Mouse (Mus musculus): ENCODE results near the gene Cyp4v3.
"Not testable (repeated sequence)": the region's sequence is repeated elsewhere in the genome, so short reads cannot be mapped to it uniquely, and the experiment has no call there.

DNA sequence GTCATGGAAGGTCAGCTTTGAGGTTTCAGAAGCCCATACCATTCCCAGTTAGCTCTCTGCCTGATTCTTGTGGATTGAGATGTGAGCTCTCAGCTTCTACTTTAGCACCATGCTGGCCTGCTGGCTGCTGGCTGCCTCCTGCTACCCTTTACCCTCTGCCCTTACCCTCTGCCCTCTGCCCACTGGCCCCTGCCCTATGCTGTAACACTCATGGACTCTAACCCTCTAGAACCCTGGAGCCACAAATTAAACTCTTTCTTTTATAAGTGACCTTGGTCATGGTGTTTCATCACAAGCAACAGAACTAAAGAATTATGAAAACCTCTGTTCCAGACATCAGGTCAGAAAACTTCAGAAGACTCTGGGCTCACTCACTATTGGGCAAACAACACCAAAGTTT lies 5.9 kb downstream of the Cyp4v3 start:
- not testable (repeated sequence) for TF ChIP-seq TCF12 (IDR thresholded peaks at IDR 0.05; ENCODE audit: low read depth, low read length); USF2 (conservative IDR thresholded peaks at IDR 0.05; ENCODE audit: low read depth, low read length); UBTF (IDR thresholded peaks at IDR 0.05; ENCODE audit: low read depth, low read length); MAFK (IDR thresholded peaks at IDR 0.05; ENCODE audit: insufficient replicate concordance, low read length); EP300 (IDR thresholded peaks at IDR 0.05; ENCODE audit: low read length); NRF1 (IDR thresholded peaks at IDR 0.05; ENCODE audit: low read depth, low read length); CTCF (conservative IDR thresholded peaks at IDR 0.05 in 1 of 2, IDR thresholded peaks at IDR 0.05 in 1 of 2; ENCODE audit: low read depth in 2 of 2, low read length in 2 of 2); POLR2A (IDR thresholded peaks at IDR 0.05; ENCODE audit: low read depth, low read length); KAT2A (IDR thresholded peaks at IDR 0.05; ENCODE audit: insufficient replicate concordance, low read length); BHLHE40 (IDR thresholded peaks at IDR 0.05; ENCODE audit: low read depth, low read length); MAZ (IDR thresholded peaks at IDR 0.05; ENCODE audit: low read depth, low read length); MYC (IDR thresholded peaks at IDR 0.05; ENCODE audit: low read depth, low read length); ZC3H11A (IDR thresholded peaks at IDR 0.05; ENCODE audit: low read depth, low read length)
